Mouse (Mus musculus): ENCODE measurements around the gene Nol7. TPM values are rescaled to one million over a fixed set of nuclear protein-coding genes. Genes with fewer than 3 reads are reported as not detected.

The Nol7 gene
- polyA plus RNA-seq (2016; fragmentation: Nextera tagmentation; extraction: Ambion mirVana): 151 and 161 TPM in 2 replicates

DNA sequence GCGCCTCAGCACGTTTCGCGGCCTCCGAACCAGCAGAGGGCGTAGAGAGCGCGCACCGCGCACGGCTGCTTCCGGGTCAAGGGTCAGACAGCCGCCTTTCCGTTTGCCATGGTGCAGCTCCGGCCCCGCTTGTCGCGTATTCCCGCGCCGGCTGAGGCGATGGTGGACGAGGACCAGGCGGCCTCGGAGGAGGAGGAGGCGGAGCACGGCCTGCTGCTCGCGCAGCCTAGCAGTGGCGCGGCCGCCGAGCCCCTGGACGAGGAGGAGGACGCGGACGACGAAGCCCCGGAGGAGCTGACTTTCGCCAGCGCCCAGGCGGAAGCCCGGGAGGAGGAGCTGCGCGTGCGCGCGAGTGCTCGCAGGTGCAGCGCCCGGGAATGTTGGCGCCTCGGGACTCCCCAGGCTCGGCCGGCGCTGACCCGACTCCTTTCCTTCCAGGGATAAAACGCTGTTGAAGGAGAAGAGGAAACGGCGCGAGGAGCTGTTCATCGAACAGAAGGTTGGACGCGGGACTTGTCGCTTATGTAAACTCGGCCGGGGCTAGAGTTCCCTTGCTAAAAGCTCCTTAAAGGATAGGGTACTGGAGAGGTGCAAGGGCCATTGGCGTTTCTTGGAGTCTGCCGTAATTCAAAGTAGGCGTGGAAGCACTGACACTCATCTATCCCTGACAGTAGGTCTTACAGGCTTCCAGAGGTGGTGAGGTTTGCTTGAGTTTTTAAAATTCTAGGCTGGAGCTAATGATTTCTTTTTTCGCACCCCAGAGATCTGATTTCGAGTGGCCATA is at the start of gene Nol7:
Gene Nol7, plus strand, starts transcription at position 94 of the 784 bp plus-strand sequence.
- H3K27me3 ChIP-seq: no peaks in the 10 kb centered on the region
- H3K4me3 ChIP-seq: peak within 1 kb of the TSS; percentile 79
- peak within 1 kb of the TSS; percentile 73 for H3K4me2 ChIP-seq (replicated peaks)
- WGBS: 1% methylated on average over 72 of the region's 72 CpGs
- H3K9ac ChIP-seq: peak within 1 kb of the TSS; percentile 77
- peak within 1 kb of the TSS; percentile 93 for H3K27ac ChIP-seq
- peaks cover 8% of the 10 kb centered on the region for H3K4me1 ChIP-seq
- H3K9me3 ChIP-seq: no peaks in the 10 kb centered on the region
- peak; percentile 87 for ATAC-seq (ENCODE audit: insufficient number of reproducible peaks, insufficient read depth, low FRiP score, low TSS enrichment)
- peaks cover 36% of the 10 kb centered on the region for H3K36me3 ChIP-seq

DNA sequence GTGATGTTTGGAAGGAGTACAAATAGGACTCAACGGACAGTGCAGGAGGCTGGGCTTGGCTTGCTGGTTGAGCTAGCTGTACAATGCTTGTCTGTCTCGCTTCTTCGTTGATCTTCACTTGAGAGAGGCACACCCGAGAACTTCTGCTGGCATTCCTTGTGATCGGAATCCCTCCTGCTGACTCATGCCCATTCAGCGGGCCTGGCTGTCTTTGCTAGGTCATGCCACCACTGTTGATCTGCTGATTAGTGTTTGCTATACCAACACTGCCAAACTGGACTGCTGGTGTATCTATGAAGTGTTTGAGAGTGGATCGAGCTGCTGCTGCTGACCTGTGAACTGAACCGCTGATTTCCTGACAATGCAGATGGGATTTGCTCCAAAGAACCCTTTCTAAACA is 48.8 kb upstream of the Nol7 start:
- WGBS: 85% methylated on average over 8 of the region's 8 CpGs
- Histone ChIP-seq H3K27ac (no peak overlapping the region), H3K9ac (no peak overlapping the region), H3K27me3 (no peaks in the 10 kb centered on the region), H3K36me3 (no peaks in the 10 kb centered on the region), H3K4me2 (replicated peaks) (no peak overlapping the region), H3K4me1 (no peaks in the 10 kb centered on the region), H3K9me3 (no peaks in the 10 kb centered on the region), H3K4me3 (no peak overlapping the region)
- ATAC-seq (ENCODE audit: insufficient number of reproducible peaks, insufficient read depth, low FRiP score, low TSS enrichment): no peak

DNA sequence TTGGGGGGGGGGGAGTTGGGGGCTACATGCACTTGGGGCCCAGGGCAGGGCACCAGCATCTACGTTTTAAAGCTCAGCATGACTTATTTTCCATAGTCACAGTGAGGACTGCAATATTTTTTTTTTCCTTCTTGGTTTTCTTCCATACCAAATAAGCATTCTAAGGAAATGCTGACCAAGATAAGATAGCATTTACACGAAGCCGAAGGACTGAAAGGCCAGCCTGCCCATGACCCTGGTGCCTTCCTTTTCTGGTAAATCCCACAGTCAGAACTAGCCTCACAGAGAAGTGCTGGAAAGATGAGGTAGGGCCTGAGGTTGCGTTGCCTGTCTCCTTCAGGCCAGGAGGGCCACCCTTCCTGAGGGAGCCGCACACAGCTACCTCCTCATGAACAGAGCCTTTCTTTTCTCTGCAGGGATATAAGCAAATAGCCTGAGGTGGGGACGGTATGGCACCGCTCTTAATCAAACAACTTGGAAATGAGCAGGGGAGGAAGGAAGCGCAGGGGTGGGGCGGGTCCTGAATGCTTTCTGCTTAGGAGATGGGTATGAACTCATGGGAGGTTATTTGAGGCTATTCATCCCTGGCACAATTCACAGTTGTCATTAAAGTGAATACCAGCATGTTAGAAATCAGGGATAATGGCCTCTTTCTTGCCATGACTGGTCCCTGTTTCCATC is 47.6 kb upstream of the Nol7 start:
- no peak overlapping the region for H3K4me3 ChIP-seq
- peaks cover 4% of the 10 kb centered on the region; the same call in 1 of the 2 replicates for H3K4me1 ChIP-seq
- no peaks in the 10 kb centered on the region for H3K36me3 ChIP-seq
- H3K9ac ChIP-seq: no peak overlapping the region
- 53% methylated on average over 9 of the region's 9 CpGs for WGBS
- H3K9me3 ChIP-seq: no peaks in the 10 kb centered on the region
- no peak overlapping the region for H3K27ac ChIP-seq
- no peaks in the 10 kb centered on the region for H3K27me3 ChIP-seq
- H3K4me2 ChIP-seq (replicated peaks): no peak overlapping the region
- ATAC-seq (ENCODE audit: insufficient number of reproducible peaks, insufficient read depth, low FRiP score, low TSS enrichment): no peak

- ATAC-seq (ENCODE audit: insufficient number of reproducible peaks, insufficient read depth, low FRiP score, low TSS enrichment): no peak
- Histone ChIP-seq H3K27me3 (no peaks in the 10 kb centered on the region), H3K9me3 (no peaks in the 10 kb centered on the region), H3K4me1 (peaks cover 5% of the 10 kb centered on the region; the same call in 1 of the 2 replicates), H3K9ac (no peak overlapping the region), H3K4me2 (replicated peaks) (no peak overlapping the region), H3K27ac (no peak overlapping the region), H3K36me3 (no peaks in the 10 kb centered on the region), H3K4me3 (no peak overlapping the region)
- whole genome bisulfite sequencing: 70% methylated on average over 4 of the region's 4 CpGs
Observed at GRCm38 (mm10) chr13:43353356-43353755, 44.8 kb upstream of the Nol7 start.

GRCm38 (mm10) chr13:43354362-43354761 is 43.8 kb upstream of the Nol7 start:
- no peak overlapping the region for H3K4me3 ChIP-seq
- no peaks in the 10 kb centered on the region for H3K27me3 ChIP-seq
- no peaks in the 10 kb centered on the region for H3K9me3 ChIP-seq
- H3K36me3 ChIP-seq: no peaks in the 10 kb centered on the region
- no peak overlapping the region for H3K4me2 ChIP-seq (replicated peaks)
- H3K27ac ChIP-seq: no peak overlapping the region
- WGBS: 68% methylated on average over 12 of the region's 12 CpGs
- no peak overlapping the region for H3K9ac ChIP-seq
- peaks cover 5% of the 10 kb centered on the region; the same call in 1 of the 2 replicates for H3K4me1 ChIP-seq
- no peak for ATAC-seq (ENCODE audit: insufficient number of reproducible peaks, insufficient read depth, low FRiP score, low TSS enrichment)

DNA sequence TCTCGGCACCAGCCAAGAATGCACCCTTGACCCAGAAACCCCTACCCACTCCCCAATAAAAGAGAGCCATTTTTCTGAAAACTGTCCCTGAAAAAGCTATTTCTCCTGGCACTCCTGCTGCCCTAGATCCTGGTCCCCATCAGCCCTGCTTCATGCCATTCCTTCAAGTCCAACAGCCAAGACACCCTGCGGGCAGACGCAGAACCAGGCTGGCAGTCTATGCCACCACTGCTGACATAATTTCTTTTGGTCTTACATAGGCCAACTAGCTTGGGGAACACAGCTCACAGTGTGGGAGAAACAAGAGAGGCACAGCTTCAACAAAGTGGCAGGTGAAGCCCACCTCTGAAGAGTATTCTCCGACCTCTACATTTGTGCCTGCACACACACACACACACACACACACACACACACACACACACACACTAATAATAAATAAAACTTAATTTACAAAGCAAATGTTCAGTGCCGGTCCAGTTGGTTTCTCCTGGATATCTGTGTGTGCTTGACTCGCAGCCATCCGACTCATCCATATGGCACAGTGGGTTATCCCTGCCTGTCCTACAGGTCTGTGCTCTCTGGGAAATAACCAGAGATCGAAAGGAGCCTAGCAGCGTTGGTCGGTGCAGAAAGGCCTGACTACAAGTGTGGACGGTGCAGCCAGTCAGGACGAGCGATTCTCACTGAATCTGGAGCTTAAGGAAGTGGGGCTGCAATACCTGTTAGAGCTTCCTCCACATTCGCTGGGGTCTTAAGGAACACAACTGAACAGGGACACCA is 41.7 kb upstream of the Nol7 start:
- no peak for ATAC-seq (ENCODE audit: insufficient number of reproducible peaks, insufficient read depth, low FRiP score, low TSS enrichment)
- no peak overlapping the region for H3K4me3 ChIP-seq
- H3K27me3 ChIP-seq: no peaks in the 10 kb centered on the region
- no peaks in the 10 kb centered on the region for H3K9me3 ChIP-seq
- no peaks in the 10 kb centered on the region for H3K36me3 ChIP-seq
- WGBS: 86% methylated on average over 14 of the region's 14 CpGs
- H3K9ac ChIP-seq: no peak overlapping the region
- H3K4me1 ChIP-seq: peaks cover 5% of the 10 kb centered on the region; the same call in 1 of the 2 replicates
- H3K27ac ChIP-seq: no peak overlapping the region
- H3K4me2 ChIP-seq (replicated peaks): no peak overlapping the region

DNA sequence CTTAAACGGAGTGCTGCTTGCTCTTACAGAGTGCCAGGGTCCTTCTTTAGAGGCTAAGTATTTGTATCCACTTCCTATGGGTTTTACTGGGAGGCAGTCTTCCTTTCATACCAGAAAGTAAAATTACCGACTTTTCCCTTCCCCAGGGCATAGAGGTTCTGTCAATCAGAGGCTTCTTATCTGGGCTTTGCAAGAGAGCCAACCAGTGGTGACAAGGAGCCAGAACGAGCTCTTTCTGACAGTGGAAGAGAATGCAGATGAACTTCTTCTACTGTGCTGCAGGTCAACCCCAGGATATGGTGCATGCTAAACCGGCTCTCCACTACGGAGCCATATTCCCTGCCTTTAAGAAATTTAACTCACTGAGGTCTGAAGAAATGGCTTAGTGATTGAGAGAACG is 37.7 kb upstream of the Nol7 start:
- no peak for ATAC-seq (ENCODE audit: insufficient number of reproducible peaks, insufficient read depth, low FRiP score, low TSS enrichment)
- Histone ChIP-seq H3K4me2 (replicated peaks) (no peak overlapping the region), H3K4me3 (no peak overlapping the region), H3K4me1 (peaks cover 2% of the 10 kb centered on the region; the same call in 1 of the 2 replicates), H3K9ac (no peak overlapping the region), H3K9me3 (no peaks in the 10 kb centered on the region), H3K27ac (no peak overlapping the region), H3K36me3 (no peaks in the 10 kb centered on the region), H3K27me3 (no peaks in the 10 kb centered on the region)
- WGBS: 65% methylated on average over 6 of the region's 6 CpGs

- H3K4me2 ChIP-seq (replicated peaks): no peak overlapping the region
- no peaks in the 10 kb centered on the region for H3K27me3 ChIP-seq
- H3K9ac ChIP-seq: no peak overlapping the region
- no peak overlapping the region for H3K27ac ChIP-seq
- no peak for ATAC-seq (ENCODE audit: insufficient number of reproducible peaks, insufficient read depth, low FRiP score, low TSS enrichment)
- WGBS: 82% methylated on average over 9 of the region's 9 CpGs
- H3K9me3 ChIP-seq: no peaks in the 10 kb centered on the region
- H3K4me3 ChIP-seq: no peak overlapping the region
- 0 out of 2 replicates have a peak, but pooled peaks cover 3% of the 10 kb centered on the region for H3K4me1 ChIP-seq
- no peaks in the 10 kb centered on the region for H3K36me3 ChIP-seq
Observed at GRCm38 (mm10) chr13:43362353-43362752, 35.8 kb upstream of the Nol7 start.

DNA sequence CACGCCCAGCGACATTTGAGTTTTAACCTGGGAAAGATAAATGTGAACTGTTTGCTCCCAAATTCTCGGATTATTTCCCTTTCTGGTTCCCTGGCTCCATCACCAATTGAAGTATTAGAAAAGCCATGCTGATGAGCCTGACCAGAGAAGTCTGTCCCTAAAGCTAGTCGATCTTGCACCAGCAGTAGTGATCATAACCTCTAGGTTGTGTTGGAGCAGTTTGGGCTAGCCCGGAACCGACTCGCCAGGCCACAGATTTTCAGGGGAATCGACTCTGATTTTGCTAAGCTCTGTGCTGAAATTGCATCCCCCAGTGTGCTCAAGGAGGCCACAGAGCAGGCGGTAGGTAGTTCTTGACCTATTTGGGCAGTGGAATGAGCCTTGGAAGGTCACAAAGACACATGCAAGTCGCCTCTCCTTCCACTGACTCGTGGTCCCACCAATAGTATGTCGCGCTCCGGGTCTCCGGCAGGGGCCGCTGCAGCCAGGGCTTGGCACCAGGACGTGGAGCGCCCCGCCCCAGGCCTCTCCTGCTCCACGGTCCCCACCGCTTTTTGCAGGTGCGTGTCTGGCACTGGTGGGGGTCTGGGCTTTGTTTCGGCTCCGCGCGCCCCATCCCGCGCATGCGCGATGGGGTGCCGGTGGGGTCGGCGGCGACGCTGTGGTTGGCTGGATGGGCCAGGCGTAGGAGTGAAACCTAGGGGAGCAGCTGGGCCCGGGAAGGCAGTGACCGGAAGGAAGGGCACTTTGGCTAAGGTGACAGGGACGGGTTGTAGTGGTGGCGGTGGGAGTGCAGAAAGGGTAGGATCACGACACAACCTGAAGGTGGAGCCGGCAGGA is 33.0 kb upstream of the Nol7 start, which contains the start of gene Sirt5:
Gene Sirt5, plus strand, starts transcription at position 512 of the 840 bp plus-strand sequence.
- H3K36me3 ChIP-seq: no peaks in the 10 kb centered on the region
- WGBS: 14% methylated on average over 42 of the region's 42 CpGs
- H3K4me2 ChIP-seq (replicated peaks): peak within 1 kb of the TSS; percentile 81
- H3K27me3 ChIP-seq: no peaks in the 10 kb centered on the region
- H3K27ac ChIP-seq: peak within 1 kb of the TSS; percentile 32
- H3K9me3 ChIP-seq: no peaks in the 10 kb centered on the region
- H3K9ac ChIP-seq: peak within 1 kb of the TSS; percentile 77
- peak; percentile 93 for ATAC-seq (ENCODE audit: insufficient number of reproducible peaks, insufficient read depth, low FRiP score, low TSS enrichment)
- H3K4me1 ChIP-seq: 0 out of 2 replicates have a peak, but pooled peaks cover 3% of the 10 kb centered on the region
- H3K4me3 ChIP-seq: peak within 1 kb of the TSS; percentile 62

- Histone ChIP-seq H3K4me3 (peak overlapping the region; percentile 62), H3K27me3 (no peaks in the 10 kb centered on the region), H3K27ac (peak overlapping the region; percentile 32; the same call in 1 of the 2 replicates), H3K4me1 (0 out of 2 replicates have a peak, but pooled peaks cover 3% of the 10 kb centered on the region), H3K36me3 (0 out of 2 replicates have a peak, but pooled peaks cover 4% of the 10 kb centered on the region), H3K4me2 (replicated peaks) (peak overlapping the region; percentile 81), H3K9ac (peak overlapping the region; percentile 77), H3K9me3 (no peaks in the 10 kb centered on the region)
- WGBS: 9% methylated on average over 11 of the region's 11 CpGs
- ATAC-seq (ENCODE audit: insufficient number of reproducible peaks, insufficient read depth, low FRiP score, low TSS enrichment): peak; percentile 65; the same call in 1 of the 2 replicates
Observed at GRCm38 (mm10) chr13:43365825-43366184, 32.4 kb upstream of the Nol7 start.
